Mouse (Mus musculus): ENCODE data around the gene Pkp4.
"Not testable (repeated sequence)": the region's sequence is repeated elsewhere in the genome, so short reads cannot be mapped to it uniquely, and the experiment has no call there.

Pkp4 gene

GRCm38 (mm10) chr2:59339776-59340539, 179.3 kb downstream of the Pkp4 start:
- no peak for DNase-seq (ENCODE audit: low spot score)

DNA sequence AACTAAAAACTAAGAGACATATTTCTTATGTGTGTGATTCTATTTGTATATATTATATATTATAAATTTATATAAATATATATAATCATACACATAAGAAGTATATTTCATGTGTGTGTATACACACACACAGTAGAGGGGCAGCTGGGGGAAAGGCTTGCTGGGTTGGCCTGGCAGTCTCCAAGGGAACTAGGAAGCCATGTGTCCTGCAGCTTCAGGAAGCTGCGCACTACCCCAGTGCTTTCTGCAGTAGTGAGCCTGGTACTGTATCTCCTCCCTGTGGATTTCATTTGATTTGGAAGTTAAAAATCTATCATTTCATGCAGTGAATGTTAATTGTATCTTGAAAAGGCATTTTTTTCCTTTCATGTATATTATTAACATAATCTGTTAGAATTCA, 180.2 kb downstream of the Pkp4 start:
- DNase-seq (ENCODE audit: low spot score) = no peak

- DNase-seq (ENCODE audit: low spot score) = no peak
Observed at GRCm38 (mm10) chr2:59342591-59343210, 182.1 kb downstream of the Pkp4 start.

GRCm38 (mm10) chr2:59343834-59344233, 183.2 kb downstream of the Pkp4 start:
- DNase-seq (ENCODE audit: low spot score) = no peak

DNA sequence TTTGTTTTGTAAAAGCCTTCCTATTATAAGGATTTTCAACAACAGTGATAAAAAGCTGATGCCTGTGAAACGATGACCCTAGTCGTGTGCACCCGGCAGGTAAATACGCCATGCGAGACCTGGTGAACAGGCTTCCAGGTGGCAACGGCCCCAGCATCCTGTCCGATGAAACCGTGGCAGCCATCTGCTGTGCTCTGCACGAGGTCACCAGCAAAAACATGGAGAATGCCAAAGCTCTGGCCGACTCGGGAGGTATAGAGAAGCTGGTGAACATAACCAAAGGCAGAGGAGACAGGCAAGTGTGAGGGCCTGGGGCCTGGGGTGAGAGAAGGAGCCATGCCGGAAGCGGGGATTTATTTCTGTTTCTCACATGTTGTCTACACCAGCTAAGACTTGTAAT, 184.0 kb downstream of the Pkp4 start:
- DNase-seq (ENCODE audit: low spot score) = no peak

GRCm38 (mm10) chr2:59345141-59345839, 184.6 kb downstream of the Pkp4 start:
- DNase-seq (ENCODE audit: low spot score) = no peak

GRCm38 (mm10) chr2:59346443-59346842, 185.8 kb downstream of the Pkp4 start:
- no peak for DNase-seq (ENCODE audit: low spot score)

DNA sequence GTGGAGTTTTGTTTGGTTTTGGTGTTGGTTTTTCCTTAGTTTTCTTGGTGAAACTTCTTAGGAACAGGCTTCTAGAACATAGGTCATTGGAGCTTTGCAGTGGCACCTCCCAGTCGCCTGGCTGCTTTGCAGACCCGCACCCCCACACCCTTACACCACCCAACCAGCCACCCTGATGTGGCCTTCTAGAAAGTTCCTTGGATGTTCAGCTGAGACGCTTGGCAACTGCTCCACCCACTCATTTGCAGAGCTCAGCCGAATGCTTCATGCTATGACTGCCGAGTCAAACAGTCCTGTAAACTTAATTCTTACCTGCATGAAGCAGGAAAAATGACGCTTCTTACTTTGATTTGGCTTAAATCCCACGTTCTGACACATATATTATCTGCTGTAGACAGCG, 187.9 kb downstream of the Pkp4 start:
- DNase-seq (ENCODE audit: low spot score) = no peak

GRCm38 (mm10) chr2:59350094-59350493, 189.4 kb downstream of the Pkp4 start:
- DNase-seq (ENCODE audit: low spot score) = no peak

DNA sequence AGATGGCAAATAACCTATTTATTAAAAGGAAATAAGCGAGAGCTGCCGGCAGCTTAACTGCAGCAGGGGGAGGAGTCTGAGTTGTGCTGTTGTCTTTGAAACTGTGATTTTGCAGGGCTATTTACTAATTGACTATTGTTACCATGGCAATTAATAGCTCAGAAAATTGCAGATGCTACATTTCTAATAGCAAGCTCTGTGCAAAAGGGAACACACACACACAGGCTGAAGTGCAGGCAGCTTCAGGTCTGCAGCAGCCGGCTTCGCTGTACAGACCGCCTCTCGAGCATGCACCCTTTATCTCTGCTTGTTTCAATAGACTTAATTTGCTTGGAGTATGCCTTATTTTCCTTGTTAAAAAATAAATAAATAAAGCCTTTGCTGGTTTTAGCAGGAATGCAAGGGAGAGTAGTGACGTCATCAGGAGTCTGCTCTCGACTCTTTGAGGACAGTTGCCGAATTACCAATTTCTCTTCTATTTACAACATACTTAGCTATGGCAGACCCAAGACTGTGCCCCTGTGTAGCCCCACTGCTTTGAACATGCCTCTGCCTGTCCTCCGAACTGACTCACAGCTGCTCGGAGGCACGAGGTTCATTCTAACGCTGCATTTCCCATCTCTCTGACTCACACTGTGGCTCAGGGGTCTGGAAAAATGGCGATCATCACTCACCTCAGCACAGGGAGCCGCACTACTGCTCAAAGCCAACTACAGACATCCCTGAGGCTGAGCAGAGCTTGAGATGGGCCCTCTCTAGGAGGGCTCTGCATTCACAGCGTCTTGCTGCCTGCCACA, 190.9 kb downstream of the Pkp4 start:
- no peak for DNase-seq (ENCODE audit: low spot score)

GRCm38 (mm10) chr2:59353821-59354220, 193.2 kb downstream of the Pkp4 start:
- DNase-seq (ENCODE audit: low spot score) = no peak

DNA sequence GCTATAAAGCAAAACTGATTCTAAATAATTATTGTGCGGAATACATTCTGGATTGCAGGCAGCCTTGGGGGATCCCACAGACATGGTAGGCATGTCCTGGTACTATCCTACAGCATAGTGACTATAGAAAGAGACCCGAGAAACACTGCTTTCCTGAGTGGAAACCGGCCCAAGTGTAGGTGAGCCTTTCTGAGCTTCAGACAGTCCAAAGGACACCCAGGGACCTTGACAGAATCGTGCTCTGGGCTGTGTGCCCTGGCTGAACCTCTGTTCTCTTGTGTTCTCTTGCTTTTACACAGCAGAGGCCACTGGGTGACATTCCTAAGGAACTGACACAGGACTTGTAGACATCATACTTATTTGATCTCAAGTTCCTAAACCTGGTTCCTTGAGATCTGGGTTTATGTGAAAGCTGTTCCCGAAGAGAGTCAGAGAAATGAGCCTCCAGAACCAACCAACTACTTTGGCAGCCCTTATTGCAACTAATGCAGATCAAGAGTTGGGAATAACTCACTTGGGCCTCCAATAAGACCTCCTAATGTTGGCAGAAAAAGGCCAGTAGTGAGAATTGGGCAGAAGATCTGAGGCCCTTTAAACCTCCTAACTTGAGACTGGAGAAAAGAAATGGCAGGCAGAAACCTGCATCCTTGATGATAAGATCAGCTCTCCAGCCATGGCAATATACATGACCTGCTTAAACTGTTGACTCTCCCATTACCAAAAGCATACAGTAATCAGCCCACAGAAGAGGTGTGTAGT, 195.1 kb downstream of the Pkp4 start:
- DNase-seq (ENCODE audit: low spot score) = no peak

- DNase-seq (ENCODE audit: low spot score) = no peak
Observed at GRCm38 (mm10) chr2:59359760-59360342, 199.2 kb downstream of the Pkp4 start.

DNA sequence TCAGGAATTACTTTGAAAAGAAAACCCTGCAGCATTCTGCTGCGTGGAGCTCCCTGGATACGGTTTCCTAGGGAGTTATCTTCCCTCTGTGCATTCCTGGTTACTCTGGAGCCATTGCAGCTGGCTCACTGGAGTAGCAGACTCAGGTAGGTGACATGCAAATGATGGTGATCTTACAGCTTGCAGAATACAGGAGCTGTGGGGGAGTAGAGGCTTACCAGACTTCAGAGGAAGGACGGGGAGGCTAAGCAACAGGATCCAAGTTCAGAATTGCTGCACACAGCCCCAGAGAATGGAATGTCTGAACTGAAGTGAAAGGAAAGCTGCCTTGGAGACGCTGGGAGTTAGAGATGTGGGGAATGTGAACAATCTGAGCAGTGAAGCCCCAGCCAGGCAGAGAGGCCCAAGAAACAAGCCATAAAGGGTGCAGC, 200.7 kb downstream of the Pkp4 start:
- DNase-seq (ENCODE audit: low spot score) = no peak

GRCm38 (mm10) chr2:59364156-59364842, 203.6 kb downstream of the Pkp4 start:
- DNase-seq (ENCODE audit: low spot score) = no peak

DNA sequence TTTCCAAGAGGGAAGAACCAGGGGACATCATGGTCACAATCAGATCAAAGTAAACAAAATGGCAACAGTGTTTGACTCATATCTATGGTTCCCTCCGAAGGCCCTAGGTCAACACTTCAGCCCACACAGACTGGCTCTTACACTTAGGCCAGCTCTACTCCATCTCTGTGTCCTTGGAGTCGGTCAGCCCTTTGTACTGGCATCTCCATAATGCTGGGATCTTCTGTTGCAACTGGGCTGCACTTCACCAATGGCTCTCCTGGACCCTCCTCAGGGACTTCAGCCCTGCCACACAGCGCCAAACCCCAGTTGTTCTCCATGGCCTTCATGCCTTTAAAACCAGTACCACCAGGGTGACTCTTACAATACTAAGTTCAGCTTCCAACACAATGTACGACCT, 206.5 kb downstream of the Pkp4 start:
- no peak for DNase-seq (ENCODE audit: low spot score)

GRCm38 (mm10) chr2:59373113-59373512, 212.5 kb downstream of the Pkp4 start:
- DNase-seq (ENCODE audit: low spot score) = no peak

DNA sequence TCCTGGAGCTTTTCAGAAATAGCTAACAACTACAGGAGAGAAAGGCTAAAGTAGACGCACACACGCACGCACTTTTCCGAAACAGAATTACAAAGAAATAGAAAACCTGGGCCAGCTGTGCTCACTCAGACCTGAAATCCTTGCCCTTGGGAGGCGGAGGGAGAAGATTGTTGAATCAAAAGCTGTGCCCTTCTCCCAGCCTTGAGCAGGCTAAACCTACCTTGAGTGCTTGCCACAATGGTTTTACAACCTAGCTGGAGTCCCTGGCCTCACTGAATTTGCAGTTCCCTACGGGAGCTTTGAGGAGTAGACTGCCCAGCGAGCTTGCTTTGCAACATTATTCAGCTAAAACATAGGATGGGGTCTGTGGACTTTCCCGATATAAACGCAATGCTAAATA, 217.4 kb downstream of the Pkp4 start:
- DNase-seq (ENCODE audit: low spot score) = no peak

DNA sequence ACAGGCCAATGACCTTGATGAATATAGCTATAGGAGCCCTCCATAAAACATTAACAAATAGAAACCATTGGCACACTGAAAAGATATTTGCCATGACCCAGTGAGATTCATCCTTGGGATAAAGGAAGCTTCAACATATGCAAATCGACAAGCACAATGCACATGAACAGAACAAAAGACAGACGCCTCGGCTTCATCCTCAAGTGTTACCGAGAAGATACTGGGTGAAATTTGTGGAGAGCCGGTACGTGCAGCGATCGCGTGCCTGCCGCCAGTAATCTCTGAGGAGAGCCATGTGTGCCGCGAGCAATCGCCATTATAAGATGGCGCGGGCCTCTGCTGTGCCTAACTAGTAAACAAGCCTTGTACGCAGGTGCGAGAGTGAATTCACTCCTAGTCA, 218.2 kb downstream of the Pkp4 start:
- DNase-seq (ENCODE audit: low spot score) = not testable (repeated sequence)

- no peak for DNase-seq (ENCODE audit: low spot score)
Observed at GRCm38 (mm10) chr2:59383231-59383630, 222.6 kb downstream of the Pkp4 start.
